Mouse (Mus musculus) thymus, postnatal 10 days (tissue): Measurements from ENCODE around the gene Sprr2e.

Source experiments
- DNase-seq, 2 experiments: peaks; one replicate each; pipeline ENCODE4 v3.0.0; 2021; ENCODE audit warnings: low spot score in 2 of 2

The Sprr2e gene

DNA sequence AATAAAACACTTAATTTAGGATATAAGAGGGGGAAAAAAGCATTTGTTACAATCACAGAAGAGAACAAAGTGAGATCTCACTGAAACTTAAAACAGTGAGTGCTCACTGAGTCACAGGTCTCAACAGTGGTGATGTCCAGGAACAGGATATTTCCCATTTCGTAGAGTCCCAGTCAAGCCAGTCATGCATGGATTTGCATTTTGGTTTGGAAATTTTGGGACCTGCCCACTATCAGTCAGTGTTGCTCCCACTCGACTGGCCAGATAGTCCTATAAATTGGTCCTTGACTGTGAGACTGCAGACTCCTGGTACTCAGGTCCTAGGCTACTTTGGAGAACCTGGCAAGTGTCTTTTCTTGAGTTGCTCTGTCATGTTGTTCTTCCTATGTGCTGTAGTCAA, at the start of gene Sprr2e:
Gene Sprr2e (plus strand): TSS at position 301 of the 400 bp plus-strand sequence.
- no peak for DNase-seq

DNA sequence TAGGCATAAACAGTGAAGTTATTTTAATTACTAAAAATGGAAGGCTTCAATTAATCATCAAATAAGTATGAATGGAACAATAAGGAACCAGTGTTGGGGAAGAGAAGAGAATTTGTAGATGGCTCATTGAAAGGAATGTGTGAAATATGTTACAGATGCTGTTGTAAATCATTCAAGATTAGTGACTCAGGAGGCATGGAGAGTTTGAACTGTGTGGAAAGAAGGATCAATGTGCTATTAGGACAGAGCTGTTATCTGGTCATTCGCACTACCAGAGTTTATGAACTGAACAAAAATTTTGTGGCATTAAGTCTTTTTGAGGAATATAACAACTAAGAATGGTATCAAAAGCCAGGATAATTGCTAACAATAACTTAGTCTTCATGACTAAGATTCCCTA, 44.5 kb upstream of the Sprr2e start:
- DNase-seq: no peak

DNA sequence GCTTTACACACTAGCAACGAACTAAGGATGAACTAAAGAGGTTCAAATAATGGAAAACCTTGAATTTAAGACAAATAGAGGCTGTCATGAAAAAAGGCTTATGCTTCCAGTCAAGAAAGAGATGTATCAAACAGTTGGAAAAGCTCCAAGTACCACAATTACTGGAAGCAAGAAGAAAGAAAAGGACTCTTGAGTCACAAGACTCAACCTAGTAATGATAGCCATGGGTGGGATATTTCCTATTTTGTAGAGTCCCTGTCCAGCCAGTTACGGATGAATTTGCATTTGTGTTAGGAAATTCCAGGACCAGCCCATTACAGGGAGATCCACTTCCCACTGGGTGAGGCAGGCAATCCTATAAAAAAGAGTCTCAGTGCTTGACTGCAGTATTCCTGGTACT, 35.6 kb upstream of the Sprr2e start, which contains the start of gene Sprr2b:
Gene Sprr2b (plus strand): TSS at position 301 of the 400 bp plus-strand sequence.
- DNase-seq: no peak

DNA sequence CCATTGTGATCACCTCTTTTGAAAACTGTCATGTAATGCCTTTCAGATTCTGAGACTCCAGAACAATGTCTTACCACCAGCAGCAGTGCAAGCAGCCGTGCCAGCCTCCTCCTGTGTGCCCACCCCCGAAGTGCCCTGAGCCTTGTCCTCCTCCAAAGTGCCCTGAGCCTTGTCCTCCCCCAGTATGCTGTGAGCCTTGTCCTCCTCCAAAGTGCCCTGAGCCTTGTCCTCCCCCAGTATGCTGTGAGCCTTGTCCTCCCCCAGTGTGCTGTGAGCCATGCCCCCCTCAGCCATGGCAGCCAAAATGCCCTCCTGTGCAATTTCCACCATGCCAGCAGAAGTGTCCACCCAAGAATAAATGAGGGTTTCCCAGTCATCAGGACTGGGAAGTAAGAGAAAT, 34.6 kb upstream of the Sprr2e start:
- no peak for DNase-seq

DNA sequence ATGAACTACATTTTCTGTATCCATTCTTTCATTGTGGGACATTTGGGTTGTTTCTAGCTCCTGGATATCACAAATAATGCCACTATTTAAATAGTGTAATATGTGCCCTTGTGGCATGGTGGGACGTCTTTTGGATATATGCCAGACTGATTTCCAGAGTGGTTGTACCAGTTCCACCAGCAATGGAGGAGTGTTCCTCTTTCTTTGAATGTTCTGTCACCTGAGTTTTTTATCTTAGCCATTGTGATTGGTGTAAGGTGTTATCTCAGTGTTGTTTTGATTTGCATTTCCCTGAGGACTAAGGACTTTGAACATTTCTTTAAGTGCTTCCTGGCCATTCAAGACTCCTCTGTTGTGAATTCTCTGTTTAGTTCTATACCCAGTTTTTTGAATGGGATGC, 15.7 kb upstream of the Sprr2e start:
- no peak for DNase-seq

DNA sequence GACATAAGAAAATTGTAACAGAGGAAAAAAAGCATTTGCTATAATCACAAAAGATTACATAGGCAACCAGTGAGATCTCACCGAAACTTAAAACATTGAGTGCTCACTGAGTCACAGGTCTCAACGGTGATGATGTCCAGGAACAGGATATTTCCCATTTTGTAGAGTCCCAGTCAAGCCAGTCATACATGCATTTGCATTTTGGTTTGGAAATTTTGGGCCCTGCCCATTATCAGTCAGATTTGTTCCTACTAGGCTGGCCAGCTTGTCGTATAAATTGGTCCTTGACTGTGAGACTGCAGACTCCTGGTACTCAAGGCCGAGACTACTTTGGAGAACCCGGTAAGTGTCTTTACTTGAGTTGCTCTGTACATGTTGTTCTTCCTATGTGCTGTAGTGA, 13.1 kb upstream of the Sprr2e start, which contains the start of gene Sprr2d:
Gene Sprr2d (plus strand): TSS at position 301 of the 400 bp plus-strand sequence.
- no peak for DNase-seq

DNA sequence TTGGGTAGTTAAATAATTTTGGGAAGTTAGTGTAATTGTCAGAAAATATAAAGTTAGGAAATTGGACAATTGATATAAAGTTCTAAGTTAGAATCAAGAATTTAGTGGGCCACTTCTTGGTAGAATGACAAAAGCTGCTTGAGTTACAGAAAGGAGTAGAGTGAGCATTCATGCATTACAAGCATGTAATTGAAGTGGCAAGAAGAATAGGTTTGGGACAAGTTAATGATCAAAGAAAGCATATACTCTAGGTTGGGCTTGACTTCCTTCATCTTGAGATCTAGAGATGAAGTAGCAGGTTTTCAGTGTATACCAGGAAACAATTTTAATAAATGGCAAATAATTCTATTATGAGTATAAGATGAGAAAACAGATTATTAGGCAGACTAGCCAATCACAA, 9.7 kb downstream of the Sprr2e start:
- no peak for DNase-seq

DNA sequence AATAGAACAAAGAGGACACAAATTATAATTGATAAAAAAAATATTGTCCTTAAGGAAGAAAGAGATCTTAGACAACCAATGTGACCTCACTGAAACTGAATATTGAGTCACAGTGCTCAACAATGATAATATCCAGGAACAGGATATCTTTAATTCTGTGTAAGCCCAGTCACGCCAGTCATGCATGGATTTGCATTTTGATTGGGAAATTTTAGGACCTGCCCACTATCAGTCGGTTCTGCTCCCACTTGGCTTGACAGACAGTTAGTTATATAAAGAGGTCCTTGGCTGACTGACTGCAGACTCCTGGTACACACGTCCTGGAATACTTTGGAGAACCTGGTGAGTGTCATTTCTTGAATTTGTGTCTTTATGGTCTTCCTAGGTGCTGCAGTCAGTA, 12.9 kb downstream of the Sprr2e start, which contains the start of gene Sprr2f:
Gene Sprr2f (plus strand): TSS at position 301 of the 400 bp plus-strand sequence.
- DNase-seq: no peak

DNA sequence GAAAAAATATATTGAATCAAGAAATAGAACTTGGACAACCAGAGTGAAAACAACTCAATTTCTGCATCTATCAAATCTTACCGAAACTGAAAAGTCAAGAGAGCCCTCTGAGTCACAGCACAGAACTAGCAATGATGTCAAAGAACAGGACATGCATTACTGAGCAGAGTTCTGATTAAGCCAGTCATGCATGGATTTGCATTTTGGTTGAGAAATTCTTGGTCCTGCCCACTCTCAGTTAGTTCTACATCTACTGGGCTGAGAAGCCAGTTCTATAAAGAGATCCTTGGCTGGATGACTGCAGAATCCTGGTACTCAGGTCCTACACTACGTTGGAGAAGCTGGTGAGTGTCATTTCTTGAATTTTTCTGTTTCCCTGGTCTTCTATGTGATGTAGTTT, 21.7 kb downstream of the Sprr2e start:
- DNase-seq: no peak

DNA sequence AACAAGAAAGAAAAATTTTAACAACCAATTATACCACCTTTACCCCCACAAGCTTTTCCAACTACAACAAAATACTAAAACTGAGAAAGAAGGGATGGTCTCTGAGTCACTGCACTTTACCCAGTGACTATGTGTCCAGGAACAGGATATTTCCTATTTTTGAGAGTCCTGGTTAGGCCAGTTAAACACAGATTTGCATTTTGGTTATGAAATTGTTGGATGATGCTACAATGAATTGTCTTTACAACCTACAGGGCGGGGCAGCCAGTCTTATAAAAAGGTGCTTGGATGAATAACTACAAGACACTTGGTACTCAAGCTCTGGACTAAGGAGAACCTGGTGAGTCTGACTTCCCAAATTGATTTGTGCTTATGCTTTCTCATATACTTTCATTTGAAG, 33.4 kb downstream of the Sprr2e start, which contains the start of gene Sprr2h:
Gene Sprr2h (plus strand): TSS at position 301 of the 400 bp plus-strand sequence.
- no peak for DNase-seq

DNA sequence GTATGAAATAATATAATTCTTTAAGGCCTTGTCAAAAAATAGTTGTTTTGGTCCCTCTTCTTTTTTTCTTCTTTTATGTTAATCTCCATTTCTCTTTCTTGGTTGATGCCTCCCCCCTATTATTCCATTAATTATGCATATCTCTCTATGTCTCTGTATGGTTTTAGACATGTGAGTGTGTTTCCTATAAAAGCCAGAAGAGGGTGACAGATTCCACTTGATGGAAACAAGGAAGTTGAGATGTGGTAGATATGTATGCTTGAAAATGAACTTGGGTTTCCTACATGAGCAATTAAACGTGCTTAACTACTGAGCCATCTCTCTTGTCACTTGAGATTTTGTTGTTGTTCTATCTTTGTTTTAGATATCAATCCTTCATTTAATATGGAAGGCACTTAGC, 42.4 kb downstream of the Sprr2e start:
- DNase-seq: no peak
